Mouse (Mus musculus) mammary gland, adult 2 months (tissue): ENCODE results near the gene E330017A01Rik. TPM values are rescaled to one million over a fixed set of nuclear protein-coding genes. Genes with fewer than 3 reads are reported as not detected.

Experiments
- polyA plus RNA-seq: library from polyadenylated mRNA; depleted of rRNA; stranded (reverse); fragments of >200 nt; gene quantifications from 2 replicates; pipeline ENCODE4 v1.2.3, GENCODE M21; 2012; ENCODE audit warnings: low replicate concordance; rRNA removed

The E330017A01Rik gene
- not detected in 2 replicates for polyA plus RNA-seq

DNA sequence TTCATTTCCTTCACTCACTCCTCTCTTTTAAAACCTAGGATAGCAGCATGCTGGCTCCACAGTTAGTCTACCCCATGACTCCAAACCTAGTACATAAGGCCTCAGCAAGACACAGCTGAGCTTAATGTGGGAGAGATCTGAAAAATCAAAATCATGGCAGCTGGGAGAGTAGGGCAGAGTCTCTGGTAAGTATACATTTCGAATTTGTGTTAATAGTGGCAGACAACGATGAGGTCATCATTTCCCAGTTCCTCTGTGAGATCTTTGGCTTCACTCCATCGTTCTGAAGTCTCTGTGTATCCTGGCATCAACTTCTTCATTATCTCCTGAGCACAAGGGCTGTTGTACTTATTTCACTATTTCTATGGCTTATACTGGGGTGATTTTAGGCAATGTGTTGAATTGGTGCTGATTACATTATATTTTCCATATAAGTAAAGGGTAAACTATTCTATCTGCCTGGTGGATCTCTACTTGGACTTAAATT lies at the start of gene E330017A01Rik:
E330017A01Rik (minus strand) TSS at position 51 of the 487 bp plus-strand sequence.

DNA sequence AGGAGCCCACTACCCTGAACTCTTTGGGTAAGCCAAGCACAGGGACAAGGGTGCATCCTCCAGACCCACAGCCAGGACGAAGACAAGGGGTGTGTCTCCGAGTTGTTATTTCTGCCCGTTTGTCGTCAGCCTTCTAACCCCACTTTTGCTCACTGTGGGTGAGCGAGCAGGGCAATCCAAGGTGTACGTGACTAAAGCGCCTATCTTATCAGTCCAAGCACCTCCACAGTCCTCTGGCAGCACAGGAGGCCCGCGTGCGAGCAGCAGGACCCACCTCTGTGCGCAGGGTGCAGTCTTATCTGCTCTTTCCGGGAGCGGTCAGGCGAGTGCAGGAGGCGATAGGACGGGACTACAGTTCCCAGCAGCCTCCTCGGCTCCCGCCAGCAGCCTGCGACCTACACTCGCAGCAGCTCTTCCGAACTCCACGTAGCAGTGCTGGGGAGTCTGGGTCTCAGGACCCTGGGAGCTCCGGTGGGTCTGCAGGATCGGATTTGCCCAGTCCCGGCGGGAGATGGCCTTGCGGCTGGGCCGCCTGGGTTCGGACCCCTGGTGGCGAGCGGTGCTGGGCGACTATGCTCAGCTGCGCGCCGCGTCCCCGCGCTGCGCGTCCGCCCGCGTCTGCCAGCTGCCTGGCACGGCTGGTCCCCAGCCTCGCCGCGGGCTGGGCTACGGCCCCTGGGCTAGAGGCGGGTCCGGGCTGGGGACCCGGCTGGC lies 31.5 kb upstream of the E330017A01Rik start, which contains the start of gene Cpox:
Cpox (plus strand) TSS at position 376 of the 714 bp plus-strand sequence.

DNA sequence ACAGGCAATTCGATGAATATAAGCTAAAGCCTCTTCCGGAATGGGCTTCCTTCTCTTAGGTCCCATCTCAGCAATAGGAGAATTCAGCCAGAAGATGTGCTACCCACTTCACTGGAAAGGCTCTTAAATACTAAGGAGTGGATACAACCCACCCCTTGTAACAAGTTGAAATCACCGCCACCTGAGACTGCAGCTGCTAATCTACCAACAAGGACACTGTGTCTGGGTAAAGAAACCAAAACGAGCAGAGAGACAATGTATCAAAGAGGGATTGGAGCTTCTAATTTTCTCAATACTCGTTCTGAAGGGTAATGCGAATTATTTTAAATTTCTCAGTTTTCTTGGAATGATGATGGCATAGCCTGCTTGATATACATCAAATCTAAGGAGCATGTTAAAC lies 21.7 kb downstream of the E330017A01Rik start, which contains the start of gene Gm813:
Gm813 (minus strand) TSS at position 101 of the 400 bp plus-strand sequence.

Other genes starting within 250 kb of the E330017A01Rik start
- gene Dcbld2, start 230.3 kb downstream of the E330017A01Rik start, polyA plus RNA-seq: 6.5 and 10.1 TPM in 2 replicates
- 29.2 and 55.9 TPM in 2 replicates for gene St3gal6, start 114.5 kb downstream of the E330017A01Rik start, polyA plus RNA-seq
- not detected in 2 replicates for gene Gm813, start 21.8 kb downstream of the E330017A01Rik start, polyA plus RNA-seq
- gene Cpox, start 31.6 kb upstream of the E330017A01Rik start, polyA plus RNA-seq: 8.9 and 12.3 TPM in 2 replicates
- 0.18 and 0.22 TPM in 2 replicates for gene Gpr15, start 80.3 kb upstream of the E330017A01Rik start, polyA plus RNA-seq
- gene Cldnd1, start 89.2 kb upstream of the E330017A01Rik start, polyA plus RNA-seq: 38.2 and 65.5 TPM in 2 replicates
- gene Olfr172, start 124.4 kb upstream of the E330017A01Rik start, polyA plus RNA-seq: not detected in 2 replicates
- not detected in 2 replicates for gene Olfr173, start 161.5 kb upstream of the E330017A01Rik start, polyA plus RNA-seq
- gene Olfr175-ps1, start 188.0 kb upstream of the E330017A01Rik start, polyA plus RNA-seq: not detected in 2 replicates
- not detected in 2 replicates for gene Olfr177, start 236.0 kb upstream of the E330017A01Rik start, polyA plus RNA-seq